Mouse (Mus musculus): ENCODE measurements around the gene Clk2.

Gene Clk2

GRCm38 (mm10) chr3:89183058-89183958 is 18.7 kb downstream of the Clk2 start, which contains the start of gene Fam189b:
Gene Fam189b, plus strand, starts transcription at chr3:89183143.
- in situ Hi-C loops (cut with MboI; ENCODE audit: low pct_unique_long_range_greater_than_20kb in 1 of 2, low sequenced_read_pairs in 2 of 2, unreplicated experiment in 1 of 2) = no loop called here

- in situ Hi-C loops (cut with MboI; ENCODE audit: low pct_unique_long_range_greater_than_20kb in 1 of 2, low sequenced_read_pairs in 2 of 2, unreplicated experiment in 1 of 2) = no loop called here
Measured at GRCm38 (mm10) chr3:89183959-89184315, 19.3 kb downstream of the Clk2 start.

GRCm38 (mm10) chr3:89187197-89187596 is 22.6 kb downstream of the Clk2 start:
- in situ Hi-C loops (cut with MboI; ENCODE audit: low pct_unique_long_range_greater_than_20kb in 1 of 2, low sequenced_read_pairs in 2 of 2, unreplicated experiment in 1 of 2) = no loop called here

- in situ Hi-C loops (cut with MboI; ENCODE audit: low pct_unique_long_range_greater_than_20kb in 1 of 2, low sequenced_read_pairs in 2 of 2, unreplicated experiment in 1 of 2) = no loop called here
Measured at GRCm38 (mm10) chr3:89187690-89188477, 23.3 kb downstream of the Clk2 start.

GRCm38 (mm10) chr3:89188478-89188875 is 23.9 kb downstream of the Clk2 start:
- in situ Hi-C loops (cut with MboI; ENCODE audit: low pct_unique_long_range_greater_than_20kb in 1 of 2, low sequenced_read_pairs in 2 of 2, unreplicated experiment in 1 of 2) = no loop called here

GRCm38 (mm10) chr3:89190436-89190835 is 25.8 kb downstream of the Clk2 start:
- in situ Hi-C loops (cut with MboI; ENCODE audit: low pct_unique_long_range_greater_than_20kb in 1 of 2, low sequenced_read_pairs in 2 of 2, unreplicated experiment in 1 of 2) = no loop called here

GRCm38 (mm10) chr3:89193351-89193750 is 28.8 kb downstream of the Clk2 start:
- in situ Hi-C loops (cut with MboI; ENCODE audit: low pct_unique_long_range_greater_than_20kb in 1 of 2, low sequenced_read_pairs in 2 of 2, unreplicated experiment in 1 of 2) = no loop called here

- in situ Hi-C loops (cut with MboI; ENCODE audit: low pct_unique_long_range_greater_than_20kb in 1 of 2, low sequenced_read_pairs in 2 of 2, unreplicated experiment in 1 of 2) = no loop called here
Measured at GRCm38 (mm10) chr3:89193853-89194252, 29.3 kb downstream of the Clk2 start.

- in situ Hi-C loops (cut with MboI; ENCODE audit: low pct_unique_long_range_greater_than_20kb in 1 of 2, low sequenced_read_pairs in 2 of 2, unreplicated experiment in 1 of 2) = no loop called here
Measured at GRCm38 (mm10) chr3:89195979-89196877, 31.6 kb downstream of the Clk2 start.

GRCm38 (mm10) chr3:89199839-89200238 is 35.2 kb downstream of the Clk2 start:
- in situ Hi-C loops (cut with MboI; ENCODE audit: low pct_unique_long_range_greater_than_20kb in 1 of 2, low sequenced_read_pairs in 2 of 2, unreplicated experiment in 1 of 2) = no loop called here

- in situ Hi-C loops (cut with MboI; ENCODE audit: low pct_unique_long_range_greater_than_20kb in 1 of 2, low sequenced_read_pairs in 2 of 2, unreplicated experiment in 1 of 2) = no loop called here
Measured at GRCm38 (mm10) chr3:89202253-89203141, 37.9 kb downstream of the Clk2 start, which contains the start of gene Gba. Gene Gba, plus strand, starts transcription at chr3:89202928.

GRCm38 (mm10) chr3:89203142-89203514 is 38.5 kb downstream of the Clk2 start:
- in situ Hi-C loops (cut with MboI; ENCODE audit: low pct_unique_long_range_greater_than_20kb in 1 of 2, low sequenced_read_pairs in 2 of 2, unreplicated experiment in 1 of 2) = no loop called here

- in situ Hi-C loops (cut with MboI; ENCODE audit: low pct_unique_long_range_greater_than_20kb in 1 of 2, low sequenced_read_pairs in 2 of 2, unreplicated experiment in 1 of 2) = no loop called here
Measured at GRCm38 (mm10) chr3:89206079-89206478, 41.5 kb downstream of the Clk2 start.

GRCm38 (mm10) chr3:89206695-89207094 is 42.1 kb downstream of the Clk2 start:
- in situ Hi-C loops (cut with MboI; ENCODE audit: low pct_unique_long_range_greater_than_20kb in 1 of 2, low sequenced_read_pairs in 2 of 2, unreplicated experiment in 1 of 2) = no loop called here

GRCm38 (mm10) chr3:89208075-89208657 is 43.6 kb downstream of the Clk2 start:
- in situ Hi-C loops (cut with MboI; ENCODE audit: low pct_unique_long_range_greater_than_20kb in 1 of 2, low sequenced_read_pairs in 2 of 2, unreplicated experiment in 1 of 2) = no loop called here

GRCm38 (mm10) chr3:89208736-89209135 is 44.1 kb downstream of the Clk2 start:
- in situ Hi-C loops (cut with MboI; ENCODE audit: low pct_unique_long_range_greater_than_20kb in 1 of 2, low sequenced_read_pairs in 2 of 2, unreplicated experiment in 1 of 2) = no loop called here

- in situ Hi-C loops (cut with MboI; ENCODE audit: low pct_unique_long_range_greater_than_20kb in 1 of 2, low sequenced_read_pairs in 2 of 2, unreplicated experiment in 1 of 2) = no loop called here
Measured at GRCm38 (mm10) chr3:89209731-89210130, 45.1 kb downstream of the Clk2 start.

Data from mouse embryonic stem cell (cell line).